Mouse (Mus musculus): Measurements from ENCODE around the gene Ltb. TPM values are rescaled to one million over a fixed set of nuclear protein-coding genes. Genes with fewer than 3 reads are reported as not detected.

Gene Ltb
- polyA plus RNA-seq, 1 experiment from 2014 or later, result 1.0 TPM

DNA sequence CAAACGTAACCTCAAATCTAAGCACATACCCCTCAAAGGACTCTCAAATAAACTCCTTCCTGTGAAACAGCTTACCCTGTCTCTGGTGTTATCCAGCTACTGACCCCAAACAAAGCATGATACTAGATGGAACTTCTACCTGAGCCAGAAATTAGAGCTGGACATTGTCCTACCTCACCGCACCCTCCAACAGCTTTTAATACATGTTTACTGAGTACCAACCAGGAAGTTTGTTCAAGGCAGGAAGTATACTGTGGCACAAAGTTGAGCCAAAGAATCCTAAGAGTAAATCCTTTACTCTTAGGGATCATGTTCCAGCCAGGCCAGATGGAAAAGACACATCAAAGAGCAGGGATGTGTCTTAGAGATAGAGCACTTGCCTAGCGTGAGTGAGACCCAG is 16.4 kb downstream of the Ltb start:
- H3K27me3 ChIP-seq (ENCODE audit: control insufficient read depth, insufficient read depth, low read depth, low read length), result no peaks in the 10 kb centered on the region
- no peaks in the 10 kb centered on the region for H3K36me3 ChIP-seq (ENCODE audit: control insufficient read depth, insufficient read depth, low read length)
- WGBS, result 35% methylated on average over 3 of the region's 3 CpGs
- no peak overlapping the region for H3K27ac ChIP-seq (ENCODE audit: low read length)
- no peak overlapping the region for H3K9ac ChIP-seq (ENCODE audit: low read length)
- no peak overlapping the region for H3K4me3 ChIP-seq (ENCODE audit: low read length)
- no peak for ATAC-seq (ENCODE audit: low read depth)
- H3K4me2 ChIP-seq (ENCODE audit: low read depth, low read length), result no peak overlapping the region
- H3K4me1 ChIP-seq (replicated peaks; ENCODE audit: control insufficient read depth, insufficient read depth, low read length), result no peaks in the 10 kb centered on the region
- no peaks in the 10 kb centered on the region for H3K9me3 ChIP-seq (ENCODE audit: control insufficient read depth, low read length)

DNA sequence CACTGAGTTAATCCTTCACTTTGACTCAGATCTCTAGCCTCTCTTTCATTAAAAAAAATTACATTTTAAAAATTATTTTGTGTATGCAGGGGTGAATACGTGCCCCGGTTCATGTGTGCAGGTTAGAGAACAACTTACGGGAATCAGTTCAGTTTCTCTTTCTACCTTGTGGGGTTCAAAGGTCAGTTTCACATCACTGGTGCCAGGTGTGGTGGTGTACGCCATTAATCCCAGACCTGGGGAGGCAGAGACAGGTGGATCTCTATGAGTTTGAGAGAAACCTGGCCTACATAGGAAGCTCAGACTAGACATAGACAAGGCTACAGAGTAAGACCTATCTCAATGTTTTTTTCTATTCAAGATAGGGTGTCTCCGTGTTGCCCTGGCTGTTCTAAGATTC is 18.8 kb downstream of the Ltb start:
- Histone ChIP-seq H3K27me3 (ENCODE audit: control insufficient read depth, insufficient read depth, low read depth, low read length) (no peaks in the 10 kb centered on the region), H3K4me1 (replicated peaks; ENCODE audit: control insufficient read depth, insufficient read depth, low read length) (no peaks in the 10 kb centered on the region), H3K36me3 (ENCODE audit: control insufficient read depth, insufficient read depth, low read length) (no peaks in the 10 kb centered on the region), H3K4me2 (ENCODE audit: low read depth, low read length) (no peak overlapping the region), H3K9ac (ENCODE audit: low read length) (no peak overlapping the region), H3K27ac (ENCODE audit: low read length) (no peak overlapping the region), H3K4me3 (ENCODE audit: low read length) (no peak overlapping the region), H3K9me3 (ENCODE audit: control insufficient read depth, low read length) (no peaks in the 10 kb centered on the region)
- WGBS, result 89% methylated on average over 5 of the region's 5 CpGs
- no peak for ATAC-seq (ENCODE audit: low read depth)

DNA sequence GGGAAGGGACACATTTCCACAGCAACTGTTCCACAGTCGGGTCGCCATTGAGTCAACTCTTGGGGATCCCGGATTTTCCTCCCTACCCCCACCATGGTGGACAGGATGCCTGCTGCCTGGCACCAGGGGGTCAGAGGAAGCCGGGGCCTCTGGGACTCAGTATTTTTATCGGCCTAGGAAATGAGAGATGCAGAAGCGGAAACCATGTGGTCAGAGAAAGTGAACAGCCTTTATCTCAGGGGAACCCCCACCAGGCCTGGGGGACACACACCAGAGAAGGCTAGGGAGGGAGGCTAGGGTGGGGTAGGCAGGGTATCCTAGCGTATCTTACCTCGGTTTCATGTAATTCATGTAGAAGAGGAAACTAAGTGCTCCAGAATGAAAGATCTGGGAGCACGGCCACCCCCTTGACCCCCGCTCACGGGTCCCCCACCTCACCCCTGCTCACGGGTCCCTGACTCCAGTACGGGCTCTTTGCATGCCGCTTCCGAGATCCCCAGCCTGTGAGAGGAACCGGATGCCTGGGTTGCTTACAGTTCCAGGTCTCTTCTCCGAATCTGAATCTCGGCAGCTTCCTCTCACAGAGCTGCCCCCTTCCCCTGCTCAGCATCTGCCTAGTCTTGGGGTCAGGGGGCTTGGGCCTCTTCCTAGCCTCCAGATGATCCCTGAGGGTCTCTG is 24.4 kb downstream of the Ltb start:
- Histone ChIP-seq H3K27me3 (ENCODE audit: control insufficient read depth, insufficient read depth, low read depth, low read length) (no peaks in the 10 kb centered on the region), H3K4me3 (ENCODE audit: low read length) (no peak overlapping the region), H3K36me3 (ENCODE audit: control insufficient read depth, insufficient read depth, low read length) (peaks cover 2% of the 10 kb centered on the region; the same call in 1 of the 2 replicates), H3K9ac (ENCODE audit: low read length) (no peak overlapping the region), H3K9me3 (ENCODE audit: control insufficient read depth, low read length) (no peaks in the 10 kb centered on the region), H3K4me1 (replicated peaks; ENCODE audit: control insufficient read depth, insufficient read depth, low read length) (peaks cover 8% of the 10 kb centered on the region; the same call in 1 of the 2 replicates), H3K4me2 (ENCODE audit: low read depth, low read length) (no peak overlapping the region), H3K27ac (ENCODE audit: low read length) (peak overlapping the region; percentile 77)
- peak; percentile 63 for ATAC-seq (ENCODE audit: low read depth)
- 71% methylated on average over 18 of the region's 18 CpGs for WGBS

DNA sequence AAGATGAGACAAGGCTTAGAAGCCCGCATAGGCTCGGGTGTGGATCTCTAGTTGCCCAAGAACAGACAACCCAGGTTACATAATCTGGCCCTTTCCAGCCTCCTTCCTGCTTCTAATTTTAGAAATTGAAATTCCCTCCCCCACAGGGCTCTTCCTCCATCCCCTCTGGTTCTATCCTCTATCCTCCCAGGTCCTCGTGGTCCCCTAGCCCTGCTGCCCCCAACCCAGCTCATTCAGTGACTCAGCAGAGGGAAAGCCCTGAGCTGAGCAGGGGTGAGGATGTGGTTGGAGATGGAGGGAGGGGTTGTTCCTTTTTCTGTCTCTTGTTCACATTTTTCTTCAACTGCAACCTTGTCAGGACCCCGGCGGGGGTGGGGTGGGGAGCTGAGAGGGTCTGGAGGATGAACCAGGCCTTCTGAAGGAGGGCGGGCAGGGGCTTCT is 25.4 kb downstream of the Ltb start:
- ATAC-seq (ENCODE audit: low read depth), result no peak
- no peaks in the 10 kb centered on the region for H3K27me3 ChIP-seq (ENCODE audit: control insufficient read depth, insufficient read depth, low read depth, low read length)
- no peak overlapping the region for H3K9ac ChIP-seq (ENCODE audit: low read length)
- 71% methylated on average over 6 of the region's 6 CpGs for WGBS
- H3K9me3 ChIP-seq (ENCODE audit: control insufficient read depth, low read length), result no peaks in the 10 kb centered on the region
- H3K4me1 ChIP-seq (replicated peaks; ENCODE audit: control insufficient read depth, insufficient read depth, low read length), result peaks cover 8% of the 10 kb centered on the region; the same call in 1 of the 2 replicates
- peaks cover 2% of the 10 kb centered on the region; the same call in 1 of the 2 replicates for H3K36me3 ChIP-seq (ENCODE audit: control insufficient read depth, insufficient read depth, low read length)
- H3K27ac ChIP-seq (ENCODE audit: low read length), result peak overlapping the region; percentile 77
- no peak overlapping the region for H3K4me2 ChIP-seq (ENCODE audit: low read depth, low read length)
- no peak overlapping the region for H3K4me3 ChIP-seq (ENCODE audit: low read length)

DNA sequence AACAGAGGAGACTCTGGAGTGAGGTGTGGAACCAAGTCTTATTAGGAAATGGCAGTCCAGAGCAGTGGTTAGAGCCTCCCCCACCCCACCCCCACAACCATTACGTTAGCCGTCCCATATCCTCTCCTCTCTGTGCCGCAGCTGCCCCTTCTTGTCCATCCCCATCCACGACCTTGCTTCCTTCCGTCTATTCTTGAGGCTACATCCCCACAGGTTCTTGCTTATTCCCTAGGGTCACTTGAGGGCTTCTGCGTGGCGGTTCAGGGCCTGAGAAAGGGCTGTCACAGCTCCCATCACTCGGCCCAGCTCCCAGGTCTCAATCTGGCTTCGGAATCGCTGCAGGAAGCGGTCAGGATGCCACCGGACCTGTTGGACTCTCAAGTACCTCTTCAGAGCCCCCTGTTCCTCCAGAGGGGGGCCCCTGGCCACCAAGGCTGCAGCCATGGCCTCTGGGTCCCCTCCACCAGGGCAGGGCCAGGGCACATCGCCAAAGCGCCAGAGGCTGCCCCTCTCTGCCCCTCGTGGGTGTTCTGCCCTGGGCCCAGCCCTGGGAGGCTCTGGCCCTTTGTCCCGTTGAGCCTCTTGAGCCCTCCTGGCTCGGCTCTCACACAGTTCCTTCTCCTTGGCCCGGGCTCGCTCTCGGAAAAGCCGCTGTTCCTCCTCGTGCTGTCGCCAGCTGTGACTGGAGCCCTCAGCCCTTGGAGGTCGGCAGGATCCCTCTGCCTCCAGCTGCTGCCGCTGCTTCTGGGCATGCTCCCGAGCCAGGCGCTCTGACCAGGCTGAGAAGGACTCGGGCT is 26.1 kb downstream of the Ltb start, which contains the start of gene Gm16181:
Gene Gm16181 (plus strand): TSS at position 679 of the 797 bp plus-strand sequence.
- Histone ChIP-seq H3K36me3 (ENCODE audit: control insufficient read depth, insufficient read depth, low read length) (peaks cover 5% of the 10 kb centered on the region), H3K9me3 (ENCODE audit: control insufficient read depth, low read length) (no peaks in the 10 kb centered on the region), H3K4me3 (ENCODE audit: low read length) (no peak within 1 kb of the TSS), H3K27ac (ENCODE audit: low read length) (peak within 1 kb of the TSS; percentile 77), H3K4me2 (ENCODE audit: low read depth, low read length) (no peak within 1 kb of the TSS), H3K27me3 (ENCODE audit: control insufficient read depth, insufficient read depth, low read depth, low read length) (no peaks in the 10 kb centered on the region), H3K9ac (ENCODE audit: low read length) (no peak within 1 kb of the TSS), H3K4me1 (replicated peaks; ENCODE audit: control insufficient read depth, insufficient read depth, low read length) (peaks cover 8% of the 10 kb centered on the region; the same call in 1 of the 2 replicates)
- 57% methylated on average over 28 of the region's 28 CpGs for WGBS
- ATAC-seq (ENCODE audit: low read depth), result peak; percentile 56

DNA sequence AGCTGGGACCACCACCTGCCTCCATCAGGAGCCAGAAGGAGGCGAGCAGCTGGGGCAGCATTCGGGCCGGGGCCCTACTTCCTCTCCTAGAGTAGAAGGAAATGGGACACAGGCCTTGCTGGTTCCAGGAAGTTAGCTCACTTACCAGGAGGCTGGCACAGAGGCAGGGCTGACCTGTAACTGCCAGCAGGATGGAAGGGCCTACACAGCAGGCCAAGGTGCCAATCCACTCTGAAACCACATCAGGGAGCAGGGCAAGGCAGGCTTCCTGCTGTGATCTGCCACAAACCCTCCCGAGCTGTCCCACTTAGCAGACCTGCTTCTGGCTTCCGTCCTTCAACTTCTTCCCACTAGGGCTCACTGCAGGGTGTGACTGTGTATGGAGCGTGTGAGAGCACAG is 28.1 kb downstream of the Ltb start:
- H3K4me2 ChIP-seq (ENCODE audit: low read depth, low read length), result no peak overlapping the region

DNA sequence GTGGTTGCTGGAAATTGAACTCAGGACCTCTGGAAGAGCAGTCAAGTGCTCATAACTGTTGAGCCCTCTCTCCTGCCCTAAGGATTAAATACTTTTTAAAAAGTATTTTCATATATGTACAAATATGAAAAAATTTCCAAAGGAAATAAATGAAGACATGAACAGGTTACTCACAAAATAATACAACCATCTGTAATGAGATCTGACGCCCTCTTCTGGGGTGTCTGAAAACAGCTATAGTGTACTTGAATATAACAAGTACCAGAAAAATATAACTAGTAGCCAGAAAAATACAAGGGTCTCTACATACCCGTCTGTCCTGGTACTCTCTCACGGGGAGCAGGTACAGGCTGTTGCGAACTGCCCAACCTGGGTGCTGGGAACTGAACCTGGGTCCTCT is 30.4 kb downstream of the Ltb start:
- H3K4me1 ChIP-seq (replicated peaks; ENCODE audit: control insufficient read depth, insufficient read depth, low read length), result peaks cover 8% of the 10 kb centered on the region
- H3K4me3 ChIP-seq (ENCODE audit: low read length), result no peak overlapping the region
- H3K9ac ChIP-seq (ENCODE audit: low read length), result no peak overlapping the region
- no peaks in the 10 kb centered on the region for H3K27me3 ChIP-seq (ENCODE audit: control insufficient read depth, insufficient read depth, low read depth, low read length)
- H3K9me3 ChIP-seq (ENCODE audit: control insufficient read depth, low read length), result no peaks in the 10 kb centered on the region
- no peak for ATAC-seq (ENCODE audit: low read depth)
- H3K27ac ChIP-seq (ENCODE audit: low read length), result no peak overlapping the region
- H3K36me3 ChIP-seq (ENCODE audit: control insufficient read depth, insufficient read depth, low read length), result peaks cover 27% of the 10 kb centered on the region
- WGBS, result 96% methylated on average over 4 of the region's 4 CpGs
- no peak overlapping the region for H3K4me2 ChIP-seq (ENCODE audit: low read depth, low read length)

More for the DNA sequence above, 28.1 kb downstream of the Ltb start:
- ATAC-seq (ENCODE audit: low read depth), result no peak
- Histone ChIP-seq H3K36me3 (ENCODE audit: control insufficient read depth, insufficient read depth, low read length) (peaks cover 11% of the 10 kb centered on the region), H3K9ac (ENCODE audit: low read length) (no peak overlapping the region), H3K4me3 (ENCODE audit: low read length) (no peak overlapping the region), H3K27ac (ENCODE audit: low read length) (peak overlapping the region; percentile 71), H3K4me1 (replicated peaks; ENCODE audit: control insufficient read depth, insufficient read depth, low read length) (peaks cover 8% of the 10 kb centered on the region), H3K9me3 (ENCODE audit: control insufficient read depth, low read length) (no peaks in the 10 kb centered on the region), H3K27me3 (ENCODE audit: control insufficient read depth, insufficient read depth, low read depth, low read length) (no peaks in the 10 kb centered on the region)
- 60% methylated on average over 6 of the region's 6 CpGs for WGBS

DNA sequence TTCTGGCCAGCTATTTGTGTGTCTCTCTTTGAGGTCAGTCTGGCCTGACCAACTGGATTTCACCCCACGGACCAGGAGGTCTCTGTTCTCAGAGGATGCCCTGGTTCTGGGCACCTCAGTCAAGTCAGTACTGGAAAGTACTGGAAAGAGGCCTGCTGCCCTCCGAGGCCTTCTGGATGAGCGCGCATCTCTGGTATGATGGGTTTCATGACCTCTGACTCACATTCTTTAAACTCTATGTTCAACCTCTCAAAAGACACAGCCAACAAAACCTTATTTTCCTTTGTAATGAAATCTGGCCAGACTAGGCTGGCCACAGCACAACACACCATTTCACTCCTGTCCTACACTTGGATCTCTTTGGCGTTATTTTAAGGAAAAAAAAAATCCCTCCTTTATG is 31.2 kb downstream of the Ltb start:
- Histone ChIP-seq H3K36me3 (ENCODE audit: control insufficient read depth, insufficient read depth, low read length) (peaks cover 30% of the 10 kb centered on the region), H3K4me2 (ENCODE audit: low read depth, low read length) (no peak overlapping the region), H3K4me3 (ENCODE audit: low read length) (no peak overlapping the region), H3K4me1 (replicated peaks; ENCODE audit: control insufficient read depth, insufficient read depth, low read length) (peaks cover under 1% of the 10 kb centered on the region), H3K9ac (ENCODE audit: low read length) (no peak overlapping the region), H3K27ac (ENCODE audit: low read length) (no peak overlapping the region), H3K9me3 (ENCODE audit: control insufficient read depth, low read length) (no peaks in the 10 kb centered on the region), H3K27me3 (ENCODE audit: control insufficient read depth, insufficient read depth, low read depth, low read length) (no peaks in the 10 kb centered on the region)
- ATAC-seq (ENCODE audit: low read depth), result no peak
- 94% methylated on average over 5 of the region's 5 CpGs for WGBS

DNA sequence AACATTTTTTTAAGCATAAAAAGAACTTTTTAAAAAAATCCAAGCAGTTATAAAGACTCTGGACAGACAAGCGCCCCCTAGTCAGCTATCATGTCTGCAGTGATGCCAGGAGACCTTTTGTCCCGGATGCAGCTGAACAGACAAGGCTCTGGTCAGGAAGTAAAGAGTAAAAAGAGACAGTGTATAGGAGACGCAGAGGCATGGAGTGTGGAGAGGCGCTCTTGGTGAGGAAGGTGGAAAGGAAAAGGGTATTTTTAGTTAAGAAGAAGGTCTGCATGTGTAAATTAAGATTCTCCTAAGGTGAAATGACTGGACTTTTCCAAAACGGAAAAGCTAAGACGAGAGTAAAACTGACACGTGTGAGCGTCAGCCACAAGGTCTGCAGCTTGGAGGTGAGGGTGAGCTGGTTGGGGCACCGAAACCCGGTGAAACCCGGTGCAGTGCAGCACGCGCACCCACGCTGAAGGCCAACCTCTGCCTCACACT is 32.4 kb downstream of the Ltb start:
- H3K36me3 ChIP-seq (ENCODE audit: control insufficient read depth, insufficient read depth, low read length), result peaks cover 37% of the 10 kb centered on the region
- no peak overlapping the region for H3K4me3 ChIP-seq (ENCODE audit: low read length)
- 79% methylated on average over 14 of the region's 14 CpGs for WGBS
- H3K27me3 ChIP-seq (ENCODE audit: control insufficient read depth, insufficient read depth, low read depth, low read length), result no peaks in the 10 kb centered on the region
- no peak overlapping the region for H3K4me2 ChIP-seq (ENCODE audit: low read depth, low read length)
- no peaks in the 10 kb centered on the region for H3K9me3 ChIP-seq (ENCODE audit: control insufficient read depth, low read length)
- no peak for ATAC-seq (ENCODE audit: low read depth)
- H3K27ac ChIP-seq (ENCODE audit: low read length), result no peak overlapping the region
- no peaks in the 10 kb centered on the region; the same call in 1 of the 2 replicates for H3K4me1 ChIP-seq (replicated peaks; ENCODE audit: control insufficient read depth, insufficient read depth, low read length)
- H3K9ac ChIP-seq (ENCODE audit: low read length), result no peak overlapping the region
